Mouse (Mus musculus): ENCODE measurements at regions not wholly inside any gene's neighbourhood (a gene's known extent, or its start where the extent isn't known, plus 50 kb on each side); places are given as distances from the start of the nearest gene placed in this dataset.
A peak's percentile ranks its signal among the peaks of the same experiment; 100 is the strongest.

- no peak for DNase-seq (ENCODE audit: low spot score in 2 of 2)
Measured at GRCm38 (mm10) chr15:36945309-36945708, 62.3 kb downstream of the Zfp706 start.

GRCm38 (mm10) chr15:36944556-36945171, 62.9 kb downstream of the Zfp706 start:
- DNase-seq (ENCODE audit: low spot score in 2 of 2): no peak

GRCm38 (mm10) chr15:36943492-36944112, 64.0 kb downstream of the Zfp706 start:
- no peak for DNase-seq (ENCODE audit: low spot score in 2 of 2)

GRCm38 (mm10) chr15:36942261-36942660, 65.3 kb downstream of the Zfp706 start:
- DNase-seq (ENCODE audit: low spot score in 2 of 2): no peak

- no peak for DNase-seq (ENCODE audit: low spot score in 2 of 2)
Measured at GRCm38 (mm10) chr15:36941741-36942140, 65.8 kb downstream of the Zfp706 start.

GRCm38 (mm10) chr15:36939608-36940007, 68.0 kb downstream of the Zfp706 start:
- DNase-seq (ENCODE audit: low spot score in 2 of 2): no peak

- DNase-seq (ENCODE audit: low spot score in 2 of 2): no peak
Measured at GRCm38 (mm10) chr15:36939153-36939552, 68.4 kb downstream of the Zfp706 start.

GRCm38 (mm10) chr15:36938511-36939150, 68.9 kb downstream of the Zfp706 start:
- DNase-seq (ENCODE audit: low spot score in 2 of 2): peak; percentile 89

GRCm38 (mm10) chr15:36937757-36938498, 69.6 kb downstream of the Zfp706 start:
- peak in 1 of 2 experiments; percentile 45 for DNase-seq (ENCODE audit: low spot score in 2 of 2)

- DNase-seq (ENCODE audit: low spot score in 2 of 2): no peak
Measured at GRCm38 (mm10) chr15:36937067-36937657, 70.4 kb downstream of the Zfp706 start.

GRCm38 (mm10) chr15:36934801-36935200, 72.8 kb downstream of the Zfp706 start:
- no peak for DNase-seq (ENCODE audit: low spot score in 2 of 2)

- DNase-seq (ENCODE audit: low spot score in 2 of 2): no peak
Measured at GRCm38 (mm10) chr15:36933581-36933991, 74.0 kb downstream of the Zfp706 start.

GRCm38 (mm10) chr15:36931460-36931859, 76.1 kb downstream of the Zfp706 start:
- no peak for DNase-seq (ENCODE audit: low spot score in 2 of 2)

GRCm38 (mm10) chr15:36930433-36930832, 77.1 kb downstream of the Zfp706 start:
- DNase-seq (ENCODE audit: low spot score in 2 of 2): no peak

GRCm38 (mm10) chr15:36929786-36930185, 77.8 kb downstream of the Zfp706 start:
- DNase-seq (ENCODE audit: low spot score in 2 of 2): no peak

GRCm38 (mm10) chr15:36929088-36929487, 78.5 kb downstream of the Zfp706 start:
- DNase-seq (ENCODE audit: low spot score in 2 of 2): no peak

GRCm38 (mm10) chr15:36928678-36929077, 78.9 kb downstream of the Zfp706 start:
- no peak for DNase-seq (ENCODE audit: low spot score in 2 of 2)

- no peak for DNase-seq (ENCODE audit: low spot score in 2 of 2)
Measured at GRCm38 (mm10) chr15:36927436-36927835, 80.1 kb downstream of the Zfp706 start.

- DNase-seq (ENCODE audit: low spot score in 2 of 2): no peak
Measured at GRCm38 (mm10) chr15:36924171-36924570, 83.4 kb downstream of the Zfp706 start.

- no peak for DNase-seq (ENCODE audit: low spot score in 2 of 2)
Measured at GRCm38 (mm10) chr15:36921384-36921783, 86.2 kb downstream of the Zfp706 start.

GRCm38 (mm10) chr15:36920886-36921285, 86.7 kb downstream of the Zfp706 start:
- no peak for DNase-seq (ENCODE audit: low spot score in 2 of 2)

GRCm38 (mm10) chr15:36919704-36920103, 87.9 kb downstream of the Zfp706 start:
- no peak for DNase-seq (ENCODE audit: low spot score in 2 of 2)

Measured in layer of hippocampus, adult 8-10 months (tissue).